Mouse (Mus musculus) bone marrow, adult 2 months (tissue): ENCODE measurements around the gene Smarca2.

Experiments
- CTCF ChIP-seq: fragments of 200-500 bp; IDR thresholded peaks from 2 replicates; pipeline ENCODE4 v1.5.1; 2011; ENCODE audit warnings: low read length, control low read depth; ENCODE audit not compliant: control insufficient read depth, insufficient read depth
- POLR2A ChIP-seq: fragments of 200-500 bp; IDR thresholded peaks from 2 replicates; pipeline ENCODE4 v1.6.1; 2011; ENCODE audit warnings: low read depth, mild to moderate bottlenecking, control low read depth, low read length, borderline replicate concordance; ENCODE audit not compliant: control insufficient read depth

- TF ChIP-seq CTCF (no peak), POLR2A (no peak)
Observed at GRCm38 (mm10) chr19:26678543-26678942, 73.7 kb downstream of the Smarca2 start.
